Mouse (Mus musculus): ENCODE measurements around the gene Cnnm2. TPM values are rescaled to one million over a fixed set of nuclear protein-coding genes. Genes with fewer than 3 reads are reported as not detected.

Cnnm2 gene
- polyA plus RNA-seq, 1 experiment from 2014 or later, result 2.7 TPM

DNA sequence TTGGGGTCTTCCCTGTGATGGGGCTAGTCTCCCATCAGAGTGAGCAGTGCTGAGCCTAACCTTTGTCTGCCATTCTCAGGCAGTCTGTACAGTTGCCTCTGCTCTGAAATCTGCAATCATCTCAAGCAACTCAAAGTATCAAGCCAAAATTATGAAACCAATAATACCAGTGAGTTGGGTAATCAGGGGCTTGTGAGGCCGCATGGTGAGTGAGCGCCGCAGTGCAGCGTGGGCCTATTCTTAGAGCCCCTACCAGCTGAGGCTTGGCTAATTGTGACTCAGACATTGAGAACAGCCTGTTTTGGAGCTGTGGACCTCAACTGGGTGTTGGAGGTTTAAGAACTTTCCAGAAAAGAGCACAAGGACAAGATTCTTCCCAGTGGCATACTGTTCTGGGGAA lies 109.7 kb downstream of the Cnnm2 start:
- no peak for ATAC-seq (replicated peaks; ENCODE audit: extremely low read depth, insufficient read depth, low FRiP score)

DNA sequence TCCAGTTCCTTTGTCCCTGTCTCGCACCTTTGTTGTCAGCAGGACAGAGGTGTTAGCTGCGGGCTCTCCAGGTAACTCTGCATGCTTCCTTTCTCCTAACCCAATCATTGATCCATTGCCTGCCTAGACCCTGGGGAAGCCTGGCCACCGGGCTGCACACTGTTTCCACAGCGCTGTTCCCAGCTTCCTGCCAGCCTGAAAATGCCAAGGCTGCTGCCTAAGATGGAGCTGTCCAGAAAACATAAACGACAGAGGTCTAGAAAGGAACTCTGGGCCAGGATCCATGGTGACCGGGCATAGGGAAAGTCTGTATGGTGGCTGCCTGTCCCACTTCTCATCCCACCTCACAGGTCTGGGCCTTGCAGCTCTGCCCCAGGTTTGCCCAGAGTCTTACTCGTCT lies 110.3 kb downstream of the Cnnm2 start:
- H3K4me1 ChIP-seq (ENCODE audit: control insufficient read depth, insufficient read depth, low read length), result peaks cover 2% of the 10 kb centered on the region; the same call in 1 of the 2 replicates
- H3K9ac ChIP-seq (ENCODE audit: low read length), result no peak overlapping the region
- H3K4me2 ChIP-seq (ENCODE audit: low read depth, low read length), result no peak overlapping the region
- WGBS, result 62% methylated on average over 7 of the region's 7 CpGs
- no peak overlapping the region for H3K4me3 ChIP-seq (ENCODE audit: low read length)
- no peaks in the 10 kb centered on the region for H3K9me3 ChIP-seq (replicated peaks; ENCODE audit: control insufficient read depth, low read length)
- no peaks in the 10 kb centered on the region for H3K36me3 ChIP-seq (ENCODE audit: control insufficient read depth, insufficient read depth)
- no peak overlapping the region for H3K27ac ChIP-seq (ENCODE audit: low read length)
- no peaks in the 10 kb centered on the region for H3K27me3 ChIP-seq (ENCODE audit: control insufficient read depth, insufficient read depth, low read length)
- ATAC-seq (replicated peaks; ENCODE audit: extremely low read depth, insufficient read depth, low FRiP score), result no peak

More for the DNA sequence above, 109.7 kb downstream of the Cnnm2 start:
- no peak overlapping the region for H3K9ac ChIP-seq (ENCODE audit: low read length)
- H3K36me3 ChIP-seq (ENCODE audit: control insufficient read depth, insufficient read depth), result no peaks in the 10 kb centered on the region
- 91% methylated on average over 4 of the region's 4 CpGs for WGBS
- H3K9me3 ChIP-seq (replicated peaks; ENCODE audit: control insufficient read depth, low read length), result no peaks in the 10 kb centered on the region
- H3K4me3 ChIP-seq (ENCODE audit: low read length), result no peak overlapping the region
- H3K4me2 ChIP-seq (ENCODE audit: low read depth, low read length), result no peak overlapping the region
- H3K27me3 ChIP-seq (ENCODE audit: control insufficient read depth, insufficient read depth, low read length), result no peaks in the 10 kb centered on the region
- no peak overlapping the region for H3K27ac ChIP-seq (ENCODE audit: low read length)
- peaks cover 2% of the 10 kb centered on the region; the same call in 1 of the 2 replicates for H3K4me1 ChIP-seq (ENCODE audit: control insufficient read depth, insufficient read depth, low read length)

DNA sequence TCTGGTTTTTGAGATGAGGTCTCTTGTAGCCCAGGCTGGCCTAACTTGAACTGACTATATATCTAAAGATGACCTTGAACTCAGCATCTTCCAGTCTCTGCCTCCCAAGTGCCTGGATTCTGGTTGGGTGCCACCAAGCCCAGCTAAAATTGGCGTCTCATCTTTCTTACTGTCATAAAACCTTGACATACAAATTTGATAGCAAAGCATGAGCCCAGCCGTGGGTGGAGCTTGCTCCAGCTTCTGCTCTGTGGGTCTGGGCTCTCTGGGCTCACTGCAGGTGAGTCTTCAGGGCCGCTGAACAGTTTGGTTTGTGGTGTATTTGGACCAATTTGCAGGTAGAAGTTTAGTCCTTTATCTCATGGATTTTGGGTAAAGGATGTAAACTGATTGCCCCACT lies 112.5 kb downstream of the Cnnm2 start:
- no peak overlapping the region for H3K4me2 ChIP-seq (ENCODE audit: low read depth, low read length)

DNA sequence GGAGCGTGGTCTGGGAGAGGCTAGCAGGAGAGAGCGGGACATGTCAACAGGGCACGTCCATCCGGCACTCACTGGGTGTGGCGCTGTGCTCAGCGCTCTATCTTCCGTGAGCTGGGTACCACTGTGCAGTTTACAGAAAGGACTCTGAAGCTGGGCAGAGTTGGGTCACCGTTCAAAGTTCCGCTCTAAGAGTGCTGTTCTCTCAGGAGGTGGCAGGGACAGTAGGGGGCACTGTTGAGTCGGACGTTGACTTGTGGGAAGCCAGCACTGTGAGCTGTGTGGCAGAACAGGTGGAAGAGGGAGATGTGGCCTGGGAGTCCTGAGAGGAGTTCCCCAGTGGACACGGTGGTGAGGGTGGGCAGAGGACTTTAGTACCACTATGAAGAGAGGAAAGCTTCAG lies 114.4 kb downstream of the Cnnm2 start:
- Histone ChIP-seq H3K4me1 (ENCODE audit: control insufficient read depth, insufficient read depth, low read length) (no peaks in the 10 kb centered on the region), H3K27ac (ENCODE audit: low read length) (no peak overlapping the region), H3K9ac (ENCODE audit: low read length) (no peak overlapping the region), H3K36me3 (ENCODE audit: control insufficient read depth, insufficient read depth) (no peaks in the 10 kb centered on the region), H3K4me2 (ENCODE audit: low read depth, low read length) (no peak overlapping the region), H3K9me3 (replicated peaks; ENCODE audit: control insufficient read depth, low read length) (no peaks in the 10 kb centered on the region), H3K27me3 (ENCODE audit: control insufficient read depth, insufficient read depth, low read length) (no peaks in the 10 kb centered on the region), H3K4me3 (ENCODE audit: low read length) (no peak overlapping the region)
- peak; percentile 59 for ATAC-seq (replicated peaks; ENCODE audit: extremely low read depth, insufficient read depth, low FRiP score)
- 36% methylated on average over 12 of the region's 12 CpGs for WGBS

More for the DNA sequence above, 112.5 kb downstream of the Cnnm2 start:
- Histone ChIP-seq H3K9ac (ENCODE audit: low read length) (no peak overlapping the region), H3K27me3 (ENCODE audit: control insufficient read depth, insufficient read depth, low read length) (no peaks in the 10 kb centered on the region), H3K27ac (ENCODE audit: low read length) (no peak overlapping the region), H3K36me3 (ENCODE audit: control insufficient read depth, insufficient read depth) (no peaks in the 10 kb centered on the region), H3K4me3 (ENCODE audit: low read length) (no peak overlapping the region), H3K4me1 (ENCODE audit: control insufficient read depth, insufficient read depth, low read length) (peaks cover 2% of the 10 kb centered on the region; the same call in 1 of the 2 replicates), H3K9me3 (replicated peaks; ENCODE audit: control insufficient read depth, low read length) (no peaks in the 10 kb centered on the region)
- WGBS, result 72% methylated on average over 3 of the region's 3 CpGs
- ATAC-seq (replicated peaks; ENCODE audit: extremely low read depth, insufficient read depth, low FRiP score), result no peak

DNA sequence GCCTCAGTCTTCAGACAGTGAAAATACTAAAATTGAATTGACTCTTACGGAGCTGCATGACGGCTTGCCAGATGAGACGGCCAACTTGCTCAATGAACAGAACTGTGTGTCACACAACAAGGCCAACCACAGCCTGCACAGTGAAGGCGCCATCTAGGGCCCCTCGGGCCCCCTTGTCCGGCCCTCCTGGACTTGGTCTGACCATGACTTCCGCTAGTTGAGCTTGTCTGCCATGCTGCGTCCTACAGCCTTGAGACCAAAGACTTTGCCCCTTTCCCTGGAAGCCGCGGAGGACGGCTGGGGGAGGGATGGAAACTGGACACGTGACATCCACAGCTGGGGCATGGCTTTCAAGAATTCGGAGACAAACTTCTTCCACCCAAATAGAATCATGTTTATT lies 116.5 kb downstream of the Cnnm2 start:
- Histone ChIP-seq H3K9ac (ENCODE audit: low read length) (no peak overlapping the region), H3K4me3 (ENCODE audit: low read length) (no peak overlapping the region), H3K27me3 (ENCODE audit: control insufficient read depth, insufficient read depth, low read length) (no peaks in the 10 kb centered on the region), H3K36me3 (ENCODE audit: control insufficient read depth, insufficient read depth) (no peaks in the 10 kb centered on the region), H3K9me3 (replicated peaks; ENCODE audit: control insufficient read depth, low read length) (no peaks in the 10 kb centered on the region), H3K4me2 (ENCODE audit: low read depth, low read length) (no peak overlapping the region), H3K27ac (ENCODE audit: low read length) (no peak overlapping the region), H3K4me1 (ENCODE audit: control insufficient read depth, insufficient read depth, low read length) (no peaks in the 10 kb centered on the region)
- ATAC-seq (replicated peaks; ENCODE audit: extremely low read depth, insufficient read depth, low FRiP score), result no peak
- 81% methylated on average over 13 of the region's 13 CpGs for WGBS

DNA sequence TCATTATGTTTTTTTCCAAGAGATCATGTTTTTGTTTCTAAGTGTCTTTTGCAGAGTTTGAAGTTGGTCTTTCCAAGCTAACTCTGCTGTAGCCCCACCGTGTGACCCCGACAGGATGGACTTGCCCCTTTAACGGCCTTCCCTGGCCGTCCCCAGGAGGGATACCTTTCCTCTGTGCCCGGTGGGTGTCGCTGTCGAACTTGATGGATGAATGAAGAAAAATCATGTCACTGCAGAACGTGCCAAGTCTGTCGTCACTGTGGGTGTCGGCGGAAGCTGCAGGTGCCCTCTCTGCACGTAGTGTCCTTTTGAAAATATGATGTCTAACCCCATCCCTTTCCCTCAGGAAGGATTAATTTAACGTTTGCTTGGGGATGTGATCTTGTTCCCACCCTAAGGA lies 117.0 kb downstream of the Cnnm2 start:
- no peak overlapping the region for H3K9ac ChIP-seq (ENCODE audit: low read length)
- no peaks in the 10 kb centered on the region for H3K4me1 ChIP-seq (ENCODE audit: control insufficient read depth, insufficient read depth, low read length)
- no peaks in the 10 kb centered on the region for H3K27me3 ChIP-seq (ENCODE audit: control insufficient read depth, insufficient read depth, low read length)
- no peak overlapping the region; the same call in 1 of the 2 replicates for H3K4me2 ChIP-seq (ENCODE audit: low read depth, low read length)
- ATAC-seq (replicated peaks; ENCODE audit: extremely low read depth, insufficient read depth, low FRiP score), result no peak
- H3K4me3 ChIP-seq (ENCODE audit: low read length), result no peak overlapping the region
- no peaks in the 10 kb centered on the region for H3K9me3 ChIP-seq (replicated peaks; ENCODE audit: control insufficient read depth, low read length)
- H3K36me3 ChIP-seq (ENCODE audit: control insufficient read depth, insufficient read depth), result no peaks in the 10 kb centered on the region
- 44% methylated on average over 13 of the region's 13 CpGs for WGBS
- H3K27ac ChIP-seq (ENCODE audit: low read length), result no peak overlapping the region

DNA sequence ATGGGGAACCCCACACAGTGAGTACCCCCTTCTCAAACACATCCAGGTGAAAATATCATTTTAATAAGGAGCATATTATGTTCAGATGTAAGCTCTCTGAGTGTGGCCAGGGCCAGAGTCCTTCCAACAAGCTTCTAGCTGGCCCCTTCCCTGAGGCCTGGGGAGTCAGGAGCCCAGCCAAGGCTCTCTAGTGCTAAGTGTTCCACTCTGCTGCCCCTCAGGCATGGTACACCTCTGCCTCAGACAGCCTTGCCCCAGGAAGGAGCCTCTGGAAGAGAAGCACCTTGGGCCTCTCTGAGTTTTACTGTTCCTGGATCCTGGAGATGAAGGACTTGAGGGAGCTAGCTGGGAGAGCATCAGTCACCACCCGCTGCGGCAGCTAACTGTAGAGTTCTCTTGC lies 118.5 kb downstream of the Cnnm2 start:
- peaks cover 6% of the 10 kb centered on the region; the same call in 1 of the 2 replicates for H3K36me3 ChIP-seq (ENCODE audit: control insufficient read depth, insufficient read depth)
- H3K27ac ChIP-seq (ENCODE audit: low read length), result no peak overlapping the region
- no peaks in the 10 kb centered on the region for H3K4me1 ChIP-seq (ENCODE audit: control insufficient read depth, insufficient read depth, low read length)
- no peaks in the 10 kb centered on the region for H3K27me3 ChIP-seq (ENCODE audit: control insufficient read depth, insufficient read depth, low read length)
- 98% methylated on average over 2 of the region's 2 CpGs for WGBS
- H3K9ac ChIP-seq (ENCODE audit: low read length), result no peak overlapping the region
- no peaks in the 10 kb centered on the region for H3K9me3 ChIP-seq (replicated peaks; ENCODE audit: control insufficient read depth, low read length)
- H3K4me2 ChIP-seq (ENCODE audit: low read depth, low read length), result no peak overlapping the region
- no peak for ATAC-seq (replicated peaks; ENCODE audit: extremely low read depth, insufficient read depth, low FRiP score)
- no peak overlapping the region for H3K4me3 ChIP-seq (ENCODE audit: low read length)

DNA sequence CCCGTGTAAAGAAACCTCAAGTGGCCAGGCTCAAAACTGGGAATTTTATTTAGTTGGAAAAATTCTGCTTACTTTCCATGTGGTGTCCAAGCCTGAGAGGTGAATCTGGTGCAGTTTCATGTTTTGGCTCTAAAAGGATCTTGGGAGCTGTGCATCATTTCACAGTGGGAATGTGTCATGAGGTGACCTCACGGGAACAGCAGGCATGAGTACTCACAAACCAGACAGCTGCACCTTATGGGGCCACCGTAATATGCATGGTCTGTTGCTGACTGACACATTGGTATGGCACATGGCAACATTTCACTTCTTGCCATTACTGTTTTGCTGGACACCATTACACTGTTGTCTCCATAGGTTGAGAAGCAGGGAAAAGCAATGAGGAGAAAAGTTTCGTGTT lies 124.0 kb downstream of the Cnnm2 start:
- Histone ChIP-seq H3K4me2 (ENCODE audit: low read depth, low read length) (no peak overlapping the region), H3K4me3 (ENCODE audit: low read length) (no peak overlapping the region), H3K9me3 (replicated peaks; ENCODE audit: control insufficient read depth, low read length) (no peaks in the 10 kb centered on the region), H3K36me3 (ENCODE audit: control insufficient read depth, insufficient read depth) (peaks cover 45% of the 10 kb centered on the region), H3K27ac (ENCODE audit: low read length) (no peak overlapping the region), H3K27me3 (ENCODE audit: control insufficient read depth, insufficient read depth, low read length) (no peaks in the 10 kb centered on the region), H3K4me1 (ENCODE audit: control insufficient read depth, insufficient read depth, low read length) (0 out of 2 replicates have a peak, but pooled peaks cover 3% of the 10 kb centered on the region), H3K9ac (ENCODE audit: low read length) (no peak overlapping the region)
- WGBS, result 89% methylated on average over 4 of the region's 4 CpGs
- no peak for ATAC-seq (replicated peaks; ENCODE audit: extremely low read depth, insufficient read depth, low FRiP score)

DNA sequence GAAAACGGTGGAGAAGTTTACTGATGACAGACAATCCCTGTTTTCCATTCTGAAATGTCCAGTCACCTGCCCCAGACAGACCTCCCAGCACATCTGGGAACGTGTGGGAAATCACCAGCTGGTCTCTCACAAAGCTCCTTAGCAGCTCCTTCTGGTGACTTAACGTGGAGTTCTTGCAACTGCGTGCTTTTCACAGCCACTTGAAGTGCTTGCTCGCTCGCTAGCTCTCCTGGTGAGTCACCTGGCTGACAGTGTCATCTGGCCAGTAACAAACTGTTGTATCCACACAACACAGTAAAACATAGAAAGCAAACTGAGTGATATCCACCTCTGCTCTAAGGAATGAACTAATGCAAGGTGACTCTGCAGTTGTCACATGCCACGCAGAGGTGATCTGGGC lies 125.4 kb downstream of the Cnnm2 start:
- Histone ChIP-seq H3K4me3 (ENCODE audit: low read length) (no peak overlapping the region), H3K9me3 (replicated peaks; ENCODE audit: control insufficient read depth, low read length) (no peaks in the 10 kb centered on the region), H3K9ac (ENCODE audit: low read length) (no peak overlapping the region), H3K36me3 (ENCODE audit: control insufficient read depth, insufficient read depth) (peaks cover 58% of the 10 kb centered on the region), H3K4me2 (ENCODE audit: low read depth, low read length) (no peak overlapping the region), H3K4me1 (ENCODE audit: control insufficient read depth, insufficient read depth, low read length) (0 out of 2 replicates have a peak, but pooled peaks cover 3% of the 10 kb centered on the region), H3K27me3 (ENCODE audit: control insufficient read depth, insufficient read depth, low read length) (no peaks in the 10 kb centered on the region), H3K27ac (ENCODE audit: low read length) (no peak overlapping the region)
- 75% methylated on average over 7 of the region's 7 CpGs for WGBS
- no peak for ATAC-seq (replicated peaks; ENCODE audit: extremely low read depth, insufficient read depth, low FRiP score)
